Mouse (Mus musculus) cerebellum, adult 9-11 months (tissue): ENCODE results near the gene Dedd.

Experiments used
- DNase-seq: peaks from one replicate; pipeline ENCODE4 v3.0.0; 2022

Gene Dedd

DNA sequence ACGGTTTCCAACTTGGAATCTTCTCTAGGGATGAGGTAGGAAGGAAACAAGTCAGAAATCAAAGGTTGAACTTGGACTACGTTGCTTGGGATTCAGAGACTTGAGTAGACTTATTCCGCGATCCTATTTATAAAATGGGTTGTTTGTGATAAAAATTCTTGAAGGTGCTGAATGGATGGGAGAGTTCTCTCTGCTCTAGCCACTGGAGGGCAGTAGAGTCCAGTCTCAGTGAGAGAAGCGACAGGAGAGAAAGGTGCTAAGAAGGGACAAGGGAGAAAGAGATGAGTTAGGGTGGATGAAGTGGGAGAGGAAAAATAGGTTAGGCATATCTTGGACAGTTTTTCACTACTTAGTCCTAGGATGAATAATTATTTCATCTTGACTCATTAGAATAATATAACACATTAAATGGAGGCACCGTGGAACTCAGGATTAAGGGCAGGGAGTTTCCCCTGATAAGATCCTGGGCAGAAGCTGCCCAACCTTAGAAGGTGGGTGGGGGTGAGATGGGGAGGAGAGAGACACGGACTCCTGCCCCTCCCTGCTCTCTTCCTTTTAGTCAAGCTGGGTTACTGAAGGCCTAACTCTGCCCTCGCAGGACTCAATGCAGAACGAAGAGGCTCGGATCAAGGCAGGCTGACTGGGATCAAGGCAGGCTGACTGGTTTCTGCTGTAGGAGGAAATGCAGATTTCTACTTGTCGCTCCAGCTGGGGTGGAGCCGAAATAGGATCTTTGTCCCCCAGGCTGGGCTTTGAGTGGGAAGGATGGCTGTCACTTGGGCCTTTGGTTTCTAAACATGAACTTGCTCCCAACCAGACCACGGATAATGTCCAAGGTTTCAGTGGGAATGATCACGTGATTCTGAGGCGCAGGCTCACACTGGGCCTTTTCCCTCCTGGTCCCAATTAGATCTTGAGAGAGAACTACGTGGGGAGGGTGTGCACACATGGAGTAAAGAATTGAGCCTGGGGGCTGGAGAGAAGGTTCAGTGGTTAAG lies 32.5 kb downstream of the Dedd start:
- DNase-seq = peak; percentile 84

DNA sequence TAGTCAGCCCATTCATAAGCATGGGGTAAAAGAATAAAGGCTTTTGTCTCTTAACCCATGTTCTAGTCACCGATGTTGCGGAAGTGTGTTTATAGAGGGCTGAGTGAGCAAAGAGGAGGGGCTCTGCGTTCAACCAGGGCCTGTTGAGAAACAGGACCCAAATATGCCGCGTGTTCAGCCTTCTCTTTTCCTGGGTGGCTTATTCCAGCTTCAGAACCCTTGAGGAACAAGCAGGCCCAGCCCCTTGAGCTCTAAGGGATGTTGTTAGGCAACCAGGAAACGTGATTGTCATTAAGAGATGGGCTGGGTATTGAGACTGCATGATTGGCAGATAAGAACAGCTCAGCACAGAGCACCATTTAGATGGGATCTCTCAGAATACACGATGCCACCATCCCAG lies 37.0 kb downstream of the Dedd start:
- DNase-seq = no peak

DNA sequence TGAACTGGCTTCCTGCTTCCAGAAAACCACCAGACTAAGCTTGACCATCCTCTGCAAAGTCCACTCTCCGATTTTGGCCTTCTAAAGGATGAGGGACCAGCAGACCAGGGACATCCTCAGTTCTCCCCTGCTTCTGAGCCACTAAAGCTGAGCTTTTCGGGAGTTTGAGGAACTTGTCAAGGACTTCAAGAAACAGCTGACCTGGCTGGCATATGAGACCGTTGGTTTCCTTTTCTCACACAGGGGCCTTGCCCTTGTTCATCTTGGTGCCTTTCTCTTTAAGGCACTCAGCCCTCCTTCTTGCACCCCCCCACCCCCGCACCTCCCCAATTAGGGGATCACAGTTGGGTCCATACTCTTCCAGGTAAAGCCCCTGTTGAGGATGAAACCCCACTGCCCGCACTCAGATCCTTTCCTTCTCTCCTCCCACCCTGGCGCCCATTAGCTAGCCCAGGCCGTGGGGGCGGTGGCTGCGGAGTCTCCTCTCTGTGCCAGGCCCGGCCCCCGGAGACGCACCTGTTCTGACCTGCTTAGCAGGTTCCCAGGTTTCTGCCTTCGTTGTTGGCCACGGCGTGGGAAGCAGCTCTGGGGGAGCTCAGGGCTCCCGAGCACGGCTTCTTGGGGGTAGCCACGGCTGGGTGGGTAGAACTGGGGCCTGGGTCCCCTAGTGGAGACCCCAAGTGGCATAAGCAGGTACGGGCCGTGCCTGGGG lies 41.1 kb downstream of the Dedd start, which contains the start of gene Nectin4:
Gene Nectin4, plus strand, starts transcription at position 255 of the 712 bp plus-strand sequence.
- no peak for DNase-seq

DNA sequence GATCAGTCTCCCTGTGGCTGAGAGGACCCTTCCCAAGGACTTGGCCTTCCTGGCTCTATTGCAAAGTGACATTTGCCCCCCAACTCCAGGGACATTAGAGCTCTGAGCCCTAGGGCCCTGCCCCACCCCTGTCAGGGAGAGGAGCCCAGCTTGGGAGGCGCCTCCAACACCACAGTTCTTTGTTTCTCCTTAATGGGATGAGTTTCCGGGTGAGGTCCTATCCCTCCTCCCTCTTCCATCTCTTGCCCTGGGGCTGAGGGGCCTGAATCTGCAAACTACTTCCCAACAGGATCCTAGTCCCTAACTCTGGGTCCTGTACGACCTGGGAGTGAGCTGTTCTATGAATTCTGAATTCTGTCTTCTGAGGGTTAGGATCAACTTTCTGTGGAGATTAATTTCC lies 43.9 kb downstream of the Dedd start:
- DNase-seq = no peak

DNA sequence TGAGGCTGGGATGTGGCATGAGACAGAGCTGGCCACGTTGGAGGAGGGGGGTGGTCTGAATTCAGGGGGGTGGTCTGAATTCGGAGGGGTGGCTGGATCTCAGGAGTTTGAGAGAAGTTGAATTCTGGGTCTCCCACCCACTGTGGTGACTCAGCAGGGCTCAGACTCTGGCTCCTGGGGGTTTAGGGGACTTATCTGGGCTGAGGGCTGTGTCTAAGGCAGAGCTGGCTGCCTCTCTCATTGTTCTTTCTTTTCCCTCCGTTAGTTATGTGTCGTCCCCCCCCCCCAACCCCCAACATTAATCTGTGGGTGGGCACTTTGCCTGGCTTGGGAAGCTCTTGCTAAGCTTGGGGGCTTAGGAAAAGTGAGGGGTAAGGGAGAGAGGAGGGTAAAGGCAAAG lies 45.0 kb downstream of the Dedd start:
- DNase-seq = no peak

DNA sequence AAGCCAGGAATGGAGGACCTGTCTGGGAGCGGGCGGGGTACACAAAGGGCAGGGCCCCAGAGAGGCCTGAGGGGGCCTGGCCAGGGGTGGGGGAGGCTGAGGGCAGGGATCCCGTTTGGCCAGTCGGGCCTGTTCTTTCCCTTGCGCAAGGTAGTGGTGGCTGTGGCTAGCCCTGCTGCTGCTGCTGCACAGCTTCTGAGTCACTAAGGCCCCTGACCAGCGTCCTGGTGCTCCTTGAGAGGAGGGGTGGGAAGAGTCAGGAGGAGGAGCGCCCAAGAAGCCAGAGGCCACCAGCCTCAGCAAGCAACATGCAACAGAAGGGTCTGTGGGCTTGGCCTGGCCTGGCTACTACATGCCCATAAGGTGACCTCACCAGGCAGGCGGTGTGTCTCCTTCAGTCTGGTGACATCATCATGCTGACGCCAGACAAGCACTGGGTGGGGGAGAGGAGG lies 46.7 kb downstream of the Dedd start:
- no peak for DNase-seq

DNA sequence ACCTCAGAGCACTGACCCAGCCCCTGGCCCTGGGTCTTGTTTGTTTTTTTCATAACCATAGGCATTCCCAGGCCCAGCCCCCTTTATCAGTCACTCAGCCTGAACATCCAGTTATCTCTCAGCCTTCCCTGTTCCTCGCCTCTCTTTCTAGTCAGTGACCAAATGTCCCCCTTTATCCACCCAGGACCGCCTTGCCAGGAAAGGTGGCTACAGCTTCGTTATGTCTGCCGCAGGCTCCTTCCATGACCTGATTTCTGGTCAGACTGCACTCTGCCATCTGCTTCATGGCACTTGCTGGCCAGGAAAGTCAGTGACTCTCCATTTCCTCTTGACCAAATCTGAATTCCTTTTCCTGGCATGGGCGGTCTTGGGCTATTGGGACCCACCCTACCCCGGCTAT lies 49.4 kb downstream of the Dedd start:
- peak; percentile 80 for DNase-seq

DNA sequence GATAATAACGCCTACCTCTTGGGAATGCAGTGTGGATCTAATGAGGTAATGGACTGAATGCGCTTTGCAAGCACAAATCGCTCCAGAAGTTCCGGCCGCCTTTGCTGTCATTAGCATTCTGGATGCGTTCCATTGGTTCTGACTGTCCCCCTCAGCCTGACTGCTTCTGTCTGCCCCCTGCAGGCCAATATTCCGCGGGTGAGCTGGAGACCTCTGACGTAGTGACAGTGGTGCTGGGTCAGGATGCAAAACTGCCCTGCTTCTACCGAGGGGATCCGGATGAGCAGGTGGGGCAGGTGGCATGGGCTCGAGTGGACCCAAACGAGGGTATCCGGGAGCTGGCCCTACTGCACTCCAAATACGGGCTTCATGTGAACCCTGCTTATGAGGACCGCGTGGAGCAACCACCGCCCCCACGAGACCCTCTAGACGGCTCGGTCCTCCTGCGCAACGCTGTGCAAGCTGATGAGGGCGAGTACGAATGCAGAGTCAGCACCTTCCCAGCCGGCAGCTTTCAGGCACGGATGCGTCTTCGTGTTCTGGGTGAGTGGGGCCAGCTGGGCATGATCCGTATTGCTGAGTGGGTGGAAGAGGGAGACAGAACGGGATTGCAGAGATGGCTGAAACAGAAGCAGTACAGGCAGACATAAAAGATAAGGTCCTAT lies 51.1 kb downstream of the Dedd start:
- DNase-seq = peak; percentile 90

DNA sequence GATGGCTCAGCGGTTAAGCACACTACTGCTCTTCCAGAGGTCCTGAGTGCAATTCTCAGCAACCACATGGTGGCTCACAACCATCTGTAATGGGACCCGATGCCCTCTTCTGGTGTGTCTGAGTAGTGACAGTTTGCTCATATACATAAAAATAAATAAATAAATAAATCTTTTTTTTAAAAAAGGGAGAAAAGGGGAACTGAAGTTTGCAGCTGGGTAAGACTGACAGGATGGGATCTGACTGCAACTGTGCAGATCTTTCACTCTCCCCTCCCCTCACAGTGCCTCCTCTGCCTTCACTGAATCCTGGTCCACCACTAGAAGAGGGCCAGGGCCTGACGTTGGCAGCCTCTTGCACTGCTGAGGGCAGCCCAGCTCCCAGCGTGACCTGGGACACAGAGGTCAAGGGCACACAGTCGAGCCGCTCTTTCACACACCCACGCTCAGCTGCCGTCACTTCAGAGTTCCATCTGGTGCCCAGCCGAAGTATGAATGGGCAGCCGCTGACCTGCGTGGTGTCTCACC lies 53.2 kb downstream of the Dedd start:
- DNase-seq = no peak

DNA sequence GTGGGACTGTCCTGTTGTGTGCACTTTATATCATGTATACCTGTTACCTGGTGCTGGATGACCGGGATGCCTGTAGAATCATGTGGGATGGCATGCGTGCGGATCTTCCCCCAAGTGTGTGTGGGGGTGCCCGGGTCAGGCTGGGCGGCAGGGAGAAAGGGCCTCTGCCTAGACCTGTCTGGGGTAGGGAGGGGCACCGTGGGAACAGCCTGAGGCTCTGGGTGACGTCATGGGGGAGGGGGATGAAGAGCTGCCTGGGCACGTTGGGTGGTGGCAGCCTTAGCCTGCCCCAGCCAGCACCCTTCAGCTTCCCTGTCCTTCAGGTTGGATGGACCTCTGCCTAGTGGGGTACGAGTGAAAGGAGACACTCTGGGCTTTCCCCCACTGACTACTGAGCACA lies 55.4 kb downstream of the Dedd start:
- no peak for DNase-seq

DNA sequence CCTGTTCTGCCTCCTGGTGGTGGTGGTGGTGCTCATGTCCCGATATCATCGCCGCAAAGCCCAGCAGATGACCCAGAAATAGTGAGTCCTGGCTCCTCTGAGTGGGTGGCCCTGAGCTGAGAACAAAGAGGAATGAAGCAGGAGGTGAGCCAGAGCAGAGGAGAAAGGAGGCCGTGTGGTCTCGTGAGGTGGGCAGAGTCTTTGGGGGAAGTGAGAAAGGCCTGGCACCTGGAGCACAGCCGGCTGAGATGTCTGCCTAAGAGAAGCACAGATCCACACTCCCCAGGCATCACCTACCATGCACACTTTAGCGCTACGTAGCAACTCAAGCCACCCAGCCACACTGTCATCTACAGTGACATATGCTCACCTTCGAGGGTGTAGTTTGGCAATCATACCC lies 56.2 kb downstream of the Dedd start:
- DNase-seq = no peak

DNA sequence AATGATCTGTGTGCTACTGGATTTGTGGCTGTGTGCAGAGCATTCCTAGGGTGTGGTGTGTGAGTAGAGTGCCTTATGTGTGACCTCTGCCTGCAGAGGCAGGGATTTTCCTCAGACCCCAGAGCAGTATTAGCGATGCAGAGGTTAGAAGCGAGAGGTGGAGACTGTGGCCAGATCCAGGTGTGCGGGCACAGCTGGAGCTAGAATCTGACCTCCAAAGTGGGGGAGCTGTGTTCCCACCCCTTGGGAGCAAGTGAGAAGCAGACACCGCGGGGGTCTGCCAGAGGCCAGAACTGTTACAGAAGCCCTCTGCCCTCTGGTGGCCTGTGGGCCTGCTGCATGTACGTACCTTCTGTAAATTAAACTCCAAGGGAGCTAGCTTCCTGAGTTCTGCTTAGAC lies 58.2 kb downstream of the Dedd start:
- no peak for DNase-seq

DNA sequence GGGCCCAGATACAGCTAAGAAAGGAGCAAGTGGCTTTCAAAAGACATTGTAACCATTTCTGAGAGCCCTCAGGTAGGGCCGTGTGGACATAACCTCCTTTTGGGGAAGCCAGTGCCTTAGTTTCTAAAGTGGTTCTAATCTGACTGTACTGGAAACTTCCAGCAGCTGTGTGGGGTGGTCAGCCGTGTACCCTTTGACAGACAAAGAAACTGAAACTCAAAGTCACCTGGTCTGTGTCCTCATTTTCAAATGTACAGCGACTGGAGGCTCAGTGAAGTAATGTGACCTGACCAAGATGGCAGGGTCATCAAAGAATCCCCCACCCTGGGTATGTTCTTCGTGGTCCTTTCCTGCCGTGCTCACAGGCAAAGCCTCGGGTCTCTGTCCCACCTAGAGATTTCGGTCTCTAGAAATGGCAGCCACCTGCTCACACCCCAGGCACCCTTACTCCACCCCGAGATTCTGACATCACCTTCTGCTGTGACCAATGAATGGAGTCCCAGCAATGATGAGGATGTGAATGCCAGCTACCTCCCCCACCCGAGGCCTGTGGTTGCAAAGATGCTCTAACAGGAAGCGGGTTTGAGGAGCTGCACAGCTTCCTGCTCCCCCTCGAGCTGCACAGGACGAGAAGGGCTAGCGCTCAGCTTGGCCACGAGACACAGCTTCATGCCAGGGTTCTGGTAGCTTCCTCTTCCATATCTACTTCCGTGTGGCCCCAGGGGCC lies 59.6 kb downstream of the Dedd start, which contains the start of gene Arhgap30:
Gene Arhgap30, plus strand, starts transcription at position 579 of the 727 bp plus-strand sequence.
- no peak for DNase-seq

DNA sequence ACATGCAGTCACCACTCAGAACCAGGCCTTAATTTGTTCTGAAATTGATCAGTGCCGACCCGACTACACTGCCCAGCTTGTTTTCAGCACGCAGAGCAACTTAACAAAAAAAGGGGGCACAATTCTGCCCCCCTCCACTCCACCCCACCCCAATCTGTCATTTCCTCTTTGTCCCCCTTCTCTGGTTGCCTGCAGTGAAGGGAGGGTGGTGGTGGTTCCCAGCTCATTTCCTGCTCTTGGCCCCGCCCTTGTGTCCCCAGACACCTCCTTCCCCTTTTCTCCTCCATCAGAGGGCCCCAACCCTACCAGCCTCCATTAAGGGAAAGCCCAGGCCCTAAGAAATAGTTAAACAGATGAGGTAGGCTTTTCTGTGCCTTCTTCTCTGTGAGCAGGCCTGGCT lies 61.2 kb downstream of the Dedd start:
- no peak for DNase-seq
